10 mouse cellular contexts compared by ENCODE assay signal in genomic region chr8:62080195-62080802, GRCm38 (mm10). TPM values are rescaled to one million over a fixed set of nuclear protein-coding genes. Genes with fewer than 3 reads are reported as not detected.
A peak's percentile ranks its signal among the peaks of the same experiment; 100 is the strongest.
DNase-seq lines count a peak whose midpoint lies in the region; ATAC-seq and TF ChIP-seq lines count a peak whose summit lies in the region.
"Had no signal": no experiment of that assay in that cellular context is flagged by ENCODE, and none has a peak within 500 bp of the region (broad histone marks: within the 10 kb centered on the region; RNA-seq: fewer than 3 reads in every experiment).

No protein-coding gene starts in this region.

- no peak overlapping the region for H3K9ac ChIP-seq in kidney, embryonic 16.5 days (replicated peaks; ENCODE audit: low read length)
- H3K9ac ChIP-seq in ES-E14 (ENCODE audit: insufficient read depth, low read depth, low read length, poor library complexity, severe bottlenecking) = no peak overlapping the region
- H3K9ac ChIP-seq in midbrain, embryonic 12.5 days (replicated peaks) = no peak overlapping the region
- H3K9ac ChIP-seq: embryonic facial prominence, embryonic 15.5 days had no signal

- H3K27me3 ChIP-seq in kidney, embryonic 16.5 days (ENCODE audit: insufficient read depth, low read length) = no peaks in the 10 kb centered on the region
- H3K27me3 ChIP-seq in midbrain, embryonic 12.5 days = no peaks in the 10 kb centered on the region
- H3K27me3 ChIP-seq: embryonic facial prominence, embryonic 15.5 days had no signal

- in situ Hi-C loops in ES-E14 (cut with MboI; ENCODE audit: low sequenced_read_pairs in 2 of 2, unreplicated experiment in 2 of 2) = no loop called here

- ATAC-seq in kidney, embryonic 16.5 days (ENCODE audit: low FRiP score, low TSS enrichment) = peak; percentile 57; the same call in 1 of the 2 replicates
- peak; percentile 83 for ATAC-seq in midbrain, embryonic 12.5 days (ENCODE audit: low FRiP score, low read depth)
- ATAC-seq in cerebellum, adult (ENCODE audit: insufficient number of reproducible peaks, low FRiP score, low TSS enrichment) = no peak

- H3K4me3 ChIP-seq in kidney, embryonic 16.5 days (ENCODE audit: low read length) = no peak overlapping the region
- H3K4me3 ChIP-seq in ES-E14 (ENCODE audit: insufficient read depth in 1 of 2, low read depth in 1 of 2, low read length in 2 of 2, poor library complexity in 1 of 2, severe bottlenecking in 1 of 2) = no peak overlapping the region
- H3K4me3 ChIP-seq in midbrain, embryonic 12.5 days = no peak overlapping the region
- H3K4me3 ChIP-seq: embryonic facial prominence, embryonic 15.5 days had no signal

- WGBS in kidney, embryonic 16.5 days = 47% methylated on average over 3 of the region's 3 CpGs
- 50% methylated on average over 3 of the region's 3 CpGs for WGBS in midbrain, embryonic 12.5 days

- no peak for DNase-seq in kidney, postnatal 25 days
- DNase-seq in ES-E14 (ENCODE audit: low read depth, low spot score) = no peak
- peak; percentile 83 for DNase-seq in embryo, embryonic 11 days
- no peak for DNase-seq in adrenal gland, postnatal 25 days
- DNase-seq in testis, postnatal 10 days (ENCODE audit: low spot score) = no peak

- no peak overlapping the region for H3K27ac ChIP-seq in kidney, embryonic 16.5 days (ENCODE audit: low read length)
- H3K27ac ChIP-seq in ES-E14 (ENCODE audit: insufficient read depth, low read depth, low read length, poor library complexity, severe bottlenecking) = no peak overlapping the region
- no peak overlapping the region for H3K27ac ChIP-seq in midbrain, embryonic 12.5 days (replicated peaks)
- H3K27ac ChIP-seq: embryonic facial prominence, embryonic 15.5 days had no signal

- no peaks in the 10 kb centered on the region for H3K9me3 ChIP-seq in kidney, embryonic 16.5 days (ENCODE audit: low read length)
- H3K9me3 ChIP-seq in ES-E14 (ENCODE audit: control insufficient read depth, insufficient read depth, low read depth, low read length) = no peaks in the 10 kb centered on the region
- H3K9me3 ChIP-seq in midbrain, embryonic 12.5 days = no peaks in the 10 kb centered on the region
- H3K9me3 ChIP-seq: embryonic facial prominence, embryonic 15.5 days had no signal

- H3K4me2 ChIP-seq in kidney, embryonic 16.5 days (replicated peaks; ENCODE audit: low read depth, low read length) = no peak overlapping the region
- H3K4me2 ChIP-seq in midbrain, embryonic 12.5 days (replicated peaks) = no peak overlapping the region
- H3K4me2 ChIP-seq: embryonic facial prominence, embryonic 15.5 days had no signal

- H3K36me3 ChIP-seq in kidney, embryonic 16.5 days (ENCODE audit: insufficient read depth, low read length) = no peaks in the 10 kb centered on the region
- no peaks in the 10 kb centered on the region for H3K36me3 ChIP-seq in ES-E14 (ENCODE audit: control insufficient read depth, insufficient read depth, low read length, poor library complexity, severe bottlenecking)
- H3K36me3 ChIP-seq in midbrain, embryonic 12.5 days = no peaks in the 10 kb centered on the region
- H3K36me3 ChIP-seq: embryonic facial prominence, embryonic 15.5 days had no signal

- H3K4me1 ChIP-seq in kidney, embryonic 16.5 days (ENCODE audit: insufficient read depth, low read length) = no peaks in the 10 kb centered on the region
- H3K4me1 ChIP-seq in ES-E14 (ENCODE audit: control insufficient read depth in 2 of 2, insufficient read depth in 2 of 2, low read length in 2 of 2, poor library complexity in 1 of 2) = no peaks in the 10 kb centered on the region
- H3K4me1 ChIP-seq in midbrain, embryonic 12.5 days = no peaks in the 10 kb centered on the region
- H3K4me1 ChIP-seq: embryonic facial prominence, embryonic 15.5 days had no signal

TF ChIP-seq in ES-E14, 5 proteins besides CTCF, POLR2A, EP300 and RAD21:
- TF ChIP-seq CHD2 (IDR thresholded peaks at IDR 0.05; ENCODE audit: low read depth, low read length) = no peak
- no peak for TF ChIP-seq ZNF384 (IDR thresholded peaks at IDR 0.05; ENCODE audit: low read depth, low read length)
- no peak for TF ChIP-seq MAFK (IDR thresholded peaks at IDR 0.05; ENCODE audit: insufficient read depth, low read depth, low read length)
- peak; percentile 29; the same call in 1 of the 2 replicates for TF ChIP-seq ZC3H11A (IDR thresholded peaks at IDR 0.05; ENCODE audit: borderline replicate concordance, low read depth, low read length)
- TF ChIP-seq HCFC1 (IDR thresholded peaks at IDR 0.05; ENCODE audit: borderline replicate concordance, insufficient read depth, low read length) = no peak

RNA-seq across cellular contexts. Expression of gene Anxa10, which starts 42.7 kb away (rescaled TPM):
- 0.23 TPM in 1 of 2 replicates, not detected in the other for polyA plus RNA-seq in kidney, embryonic 16.5 days (2015; fragmentation: Nextera tagmentation; extraction: Ambion mirVana)
- 0.26 TPM in 1 of 2 replicates, not detected in the other for total RNA-seq in ES-E14 (2012; rRNA removed)
- not detected in 2 replicates for polyA plus RNA-seq in midbrain, embryonic 12.5 days (2016; fragmentation: Nextera tagmentation; extraction: Ambion mirVana)
- total RNA-seq in adrenal gland, postnatal 25 days (2021) = not detected in 2 replicates
- polyA plus RNA-seq: embryonic facial prominence, embryonic 15.5 days; lung, embryonic 16.5 days had no signal
